Mouse (Mus musculus) frontal cortex, adult (tissue): Measurements from ENCODE around the gene Ndufv3.

Source experiments
- ATAC-seq: cut with Nextera tagmentation; 2 replicates; pipeline ENCODE4 v1.9.2; 2017; ENCODE audit warnings: mild to moderate bottlenecking, moderate library complexity, mixed read lengths; ENCODE audit not compliant: low TSS enrichment

The Ndufv3 gene

GRCm38 (mm10) chr17:31519946-31520838 lies at the start of gene Ndufv3, which contains the start of gene Wdr4:
Gene Ndufv3 (plus strand): TSS chr17:31520115.
Gene Wdr4 (minus strand): TSS chr17:31519980.
- ATAC-seq, result peak; percentile 97

DNA sequence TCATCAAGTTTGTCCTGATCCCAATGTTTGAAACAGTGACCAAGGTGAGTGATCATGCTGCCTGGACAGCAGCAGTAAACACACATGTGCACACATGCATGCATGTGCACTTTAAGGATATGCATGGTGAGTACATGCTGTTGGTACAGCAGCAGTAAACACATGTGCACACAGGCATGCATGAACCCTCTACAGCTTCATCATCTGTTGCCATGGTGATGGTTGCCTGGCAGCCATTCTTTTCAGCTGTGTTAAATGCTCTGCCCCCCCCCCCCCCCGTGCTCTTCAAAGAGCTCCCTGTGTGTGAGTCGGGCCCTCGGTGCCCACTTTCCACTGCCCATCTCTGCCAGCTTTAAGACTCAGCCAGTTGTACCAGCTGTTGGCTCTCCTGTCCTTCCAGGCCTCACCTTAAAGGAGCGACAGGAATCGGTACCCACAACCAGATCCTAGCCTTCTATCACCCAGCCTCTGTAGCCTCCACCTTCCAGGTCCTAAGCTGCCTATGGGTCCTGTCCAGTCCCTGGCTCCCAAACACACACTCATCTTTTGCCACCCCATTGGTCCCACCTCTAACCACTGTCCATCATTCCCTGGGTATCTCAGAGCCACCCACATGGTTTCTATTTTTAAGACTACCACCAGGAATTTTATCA lies 49.0 kb upstream of the Ndufv3 start:
- ATAC-seq, result no peak

DNA sequence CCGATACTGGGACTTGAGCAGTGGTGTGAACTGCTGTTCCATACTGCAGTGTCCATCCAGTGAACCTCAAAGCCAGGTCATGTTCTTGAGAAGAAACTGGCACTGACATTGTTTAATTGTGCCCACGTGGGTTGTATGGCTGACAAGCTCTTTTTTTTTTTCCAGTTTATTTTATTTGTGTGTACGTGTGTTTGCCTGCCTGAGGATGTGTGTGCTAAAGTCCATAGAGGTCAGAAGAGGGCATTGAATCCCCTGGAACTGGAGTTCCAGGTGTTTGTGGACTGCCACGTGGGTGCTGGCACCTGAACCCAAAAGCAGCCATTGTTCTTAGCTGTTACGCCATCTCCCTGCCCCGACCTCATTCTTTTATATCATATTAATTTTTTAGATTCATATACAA lies 45.5 kb upstream of the Ndufv3 start:
- no peak for ATAC-seq

DNA sequence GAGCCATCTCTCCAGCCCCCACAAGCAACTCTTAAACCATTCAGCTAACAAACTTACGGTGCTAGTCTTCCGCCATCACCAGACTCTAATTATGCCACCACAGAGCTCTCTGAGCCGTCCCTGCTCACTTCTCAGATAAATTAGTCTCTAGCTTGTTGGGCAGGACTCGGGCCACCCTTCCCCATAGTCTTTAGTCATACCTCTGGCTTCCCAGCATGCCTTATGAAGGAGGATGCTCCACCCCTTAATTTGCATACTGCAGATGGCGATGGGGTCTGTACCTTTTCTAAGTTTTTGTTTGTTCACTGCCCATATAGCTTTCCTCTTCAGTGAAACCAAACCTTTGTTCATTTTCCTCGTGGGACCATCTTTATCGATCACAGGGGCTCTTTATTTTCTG lies 41.3 kb upstream of the Ndufv3 start:
- ATAC-seq, result no peak

DNA sequence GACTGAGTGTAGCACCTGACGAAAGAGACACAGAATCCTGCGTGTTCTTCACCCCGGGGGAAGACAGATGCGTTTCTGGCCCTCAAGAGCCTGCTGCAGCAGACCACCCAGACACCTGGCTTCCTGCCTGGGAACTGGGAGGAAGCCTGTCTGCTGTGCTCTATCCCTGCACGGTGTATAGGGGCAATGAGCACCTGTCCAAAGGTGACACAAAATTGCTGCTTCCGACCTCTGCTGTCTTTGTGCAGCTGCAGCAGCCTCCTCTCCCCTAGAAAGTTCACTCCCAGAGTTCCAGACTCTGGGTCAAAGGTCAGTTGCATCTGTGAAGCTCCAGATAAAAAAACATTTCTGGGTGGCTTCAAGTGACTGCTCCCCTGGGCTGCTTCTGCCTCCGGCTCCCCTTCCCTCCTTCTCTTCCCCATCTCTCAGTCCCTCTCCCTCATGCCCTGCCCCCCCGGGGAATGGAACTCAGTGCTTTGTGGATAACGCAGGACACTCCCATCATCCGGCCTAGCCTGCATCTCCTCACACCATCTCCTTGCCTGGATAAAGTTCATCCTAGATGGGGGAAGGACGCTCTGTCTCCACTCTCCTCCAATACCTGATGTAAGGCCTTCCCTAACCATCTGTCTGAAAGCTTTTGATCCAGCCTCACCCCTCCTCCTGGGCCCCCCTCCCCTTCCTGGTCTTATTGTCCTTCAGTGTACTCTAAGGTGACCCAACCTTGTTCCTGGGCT lies 40.6 kb upstream of the Ndufv3 start:
- no peak for ATAC-seq

DNA sequence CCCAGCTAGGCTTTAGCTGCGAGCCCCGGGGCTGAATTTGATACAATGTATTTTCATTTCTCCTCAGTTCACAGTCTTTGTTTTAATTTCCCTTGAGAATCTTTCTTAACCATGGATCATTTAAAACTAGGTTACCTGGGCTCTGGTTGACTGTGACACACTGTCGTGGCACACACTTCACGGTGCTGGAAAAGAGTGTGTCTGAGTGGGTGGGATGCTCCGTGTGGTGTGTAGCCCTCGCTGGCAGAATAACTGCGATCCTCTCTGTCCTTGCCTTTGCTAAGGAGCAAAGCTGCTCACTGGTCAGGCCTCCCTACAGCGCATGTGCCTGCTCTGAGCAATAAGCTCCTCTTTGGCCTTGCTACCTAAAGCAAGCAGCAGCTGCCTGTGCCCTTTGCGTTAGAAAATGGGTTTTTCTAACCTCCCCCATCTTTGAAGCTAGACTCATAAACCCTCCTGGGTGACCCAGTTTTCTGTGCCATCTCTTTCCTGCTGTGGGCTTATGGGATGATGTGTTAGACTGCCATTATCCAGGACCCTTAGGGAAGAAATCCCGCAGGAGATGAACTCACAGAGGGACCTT lies 33.2 kb upstream of the Ndufv3 start:
- peak; percentile 55; the same call in 1 of the 2 replicates for ATAC-seq

- ATAC-seq, result no peak
Observed at GRCm38 (mm10) chr17:31487433-31488060, 32.4 kb upstream of the Ndufv3 start.

- ATAC-seq, result no peak
Observed at GRCm38 (mm10) chr17:31491355-31491754, 28.6 kb upstream of the Ndufv3 start.

GRCm38 (mm10) chr17:31492416-31492815 lies 27.5 kb upstream of the Ndufv3 start:
- peak; percentile 92 for ATAC-seq

GRCm38 (mm10) chr17:31494989-31495388 lies 24.9 kb upstream of the Ndufv3 start:
- ATAC-seq, result no peak

- no peak for ATAC-seq
Observed at GRCm38 (mm10) chr17:31497726-31498125, 22.2 kb upstream of the Ndufv3 start.

GRCm38 (mm10) chr17:31499725-31500124 lies 20.2 kb upstream of the Ndufv3 start:
- ATAC-seq, result no peak

DNA sequence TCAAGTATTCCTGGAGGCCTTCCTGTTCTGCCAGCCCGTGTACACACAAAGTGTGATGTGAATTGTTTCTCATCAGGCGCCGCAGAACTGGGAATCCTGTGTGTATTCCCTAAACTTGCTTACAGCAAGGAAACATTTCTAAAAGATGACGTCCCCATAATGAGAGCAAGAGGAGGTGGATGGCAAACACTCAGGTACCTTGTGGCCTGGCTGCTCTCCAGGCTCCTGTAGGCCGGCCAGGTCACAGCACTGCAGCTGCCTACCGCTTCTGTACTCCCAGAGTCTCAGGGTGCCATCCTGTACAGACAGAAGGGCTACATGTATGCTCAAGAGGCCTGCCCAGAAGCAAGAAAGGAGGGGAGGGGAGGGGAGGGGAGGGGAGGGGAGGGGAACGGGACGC lies 19.5 kb upstream of the Ndufv3 start:
- ATAC-seq, result no peak

- no peak for ATAC-seq
Observed at GRCm38 (mm10) chr17:31500908-31501307, 19.0 kb upstream of the Ndufv3 start.

DNA sequence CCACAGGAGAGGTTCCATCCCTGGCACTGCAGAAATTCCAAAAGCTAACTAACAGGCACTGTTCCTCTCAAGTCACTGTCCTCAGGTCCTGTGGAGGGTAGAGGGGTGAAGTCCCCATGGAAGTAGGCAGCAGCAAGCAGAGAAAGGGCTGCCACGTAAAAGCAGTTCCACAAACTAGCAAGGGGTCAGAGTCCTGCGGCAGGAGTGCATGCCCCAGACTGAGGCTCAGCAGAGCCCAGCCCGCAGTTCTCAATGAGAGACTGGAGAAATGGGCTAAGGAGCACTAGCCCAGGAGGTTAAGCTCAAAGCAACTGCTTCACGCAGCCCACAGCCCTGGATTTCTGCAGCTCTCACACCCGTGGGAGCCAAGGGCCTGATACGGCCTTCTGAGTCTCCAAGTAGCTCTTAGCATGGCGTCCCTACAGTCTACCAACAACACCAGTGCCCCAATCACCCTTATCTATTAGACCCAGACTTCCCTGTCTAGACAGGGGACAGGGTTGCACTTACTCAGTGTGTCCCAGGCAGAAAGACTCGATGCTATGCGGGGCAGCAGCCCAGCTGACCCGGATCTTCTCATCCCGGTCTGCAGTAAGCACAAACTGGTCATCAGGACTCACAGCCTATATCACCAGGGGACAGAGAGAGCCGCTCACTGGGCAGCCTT lies 17.5 kb upstream of the Ndufv3 start:
- ATAC-seq, result no peak

GRCm38 (mm10) chr17:31503337-31503736 lies 16.6 kb upstream of the Ndufv3 start:
- ATAC-seq, result peak; percentile 68

DNA sequence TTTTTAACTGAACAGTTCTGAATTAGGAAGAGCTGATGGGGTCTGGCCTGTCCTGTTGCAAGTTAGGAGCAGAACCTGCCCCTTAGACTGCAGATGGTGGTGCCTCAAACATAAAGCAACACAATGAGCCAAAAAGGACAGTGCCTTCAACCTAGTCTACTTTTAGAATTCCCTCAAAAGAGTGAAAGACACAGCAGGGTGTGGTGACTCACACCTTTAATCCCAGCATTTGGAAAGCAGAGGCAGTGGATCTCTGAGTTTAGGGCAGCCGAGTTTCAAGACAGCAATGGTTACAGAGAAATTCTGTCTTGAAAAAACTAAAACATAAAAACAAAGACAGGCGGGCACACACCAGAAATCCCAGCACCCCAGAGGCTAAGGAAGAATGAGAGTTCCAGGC lies 16.0 kb upstream of the Ndufv3 start:
- peak; percentile 39 for ATAC-seq

GRCm38 (mm10) chr17:31505013-31505412 lies 14.9 kb upstream of the Ndufv3 start:
- ATAC-seq, result no peak

GRCm38 (mm10) chr17:31506282-31506681 lies 13.6 kb upstream of the Ndufv3 start:
- no peak for ATAC-seq

DNA sequence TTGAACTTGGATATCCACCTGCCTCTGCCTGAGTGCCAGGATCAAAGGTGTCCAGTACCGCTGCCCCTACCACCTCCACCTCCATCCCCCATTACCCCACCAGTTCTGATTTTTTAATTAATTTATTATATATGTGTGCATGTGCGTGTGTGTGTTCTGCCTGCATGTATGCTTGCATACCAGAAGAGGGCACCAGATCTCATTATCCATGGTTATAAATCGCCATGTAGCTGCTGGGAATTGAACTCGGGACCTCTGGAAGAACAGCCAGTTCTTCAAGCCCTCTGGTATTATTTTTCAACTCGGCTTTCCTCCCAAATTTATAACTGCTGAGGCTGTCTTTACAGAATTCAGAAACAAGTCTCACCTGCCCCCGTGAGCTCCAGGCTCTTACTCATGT lies 9.0 kb upstream of the Ndufv3 start:
- no peak for ATAC-seq
